Mouse (Mus musculus): ENCODE measurements around the gene Atp13a4. TPM values are rescaled to one million over a fixed set of nuclear protein-coding genes. Genes with fewer than 3 reads are reported as not detected.

Gene Atp13a4
- polyA plus RNA-seq, 1 experiment from 2014 or later = 4.0 TPM

DNA sequence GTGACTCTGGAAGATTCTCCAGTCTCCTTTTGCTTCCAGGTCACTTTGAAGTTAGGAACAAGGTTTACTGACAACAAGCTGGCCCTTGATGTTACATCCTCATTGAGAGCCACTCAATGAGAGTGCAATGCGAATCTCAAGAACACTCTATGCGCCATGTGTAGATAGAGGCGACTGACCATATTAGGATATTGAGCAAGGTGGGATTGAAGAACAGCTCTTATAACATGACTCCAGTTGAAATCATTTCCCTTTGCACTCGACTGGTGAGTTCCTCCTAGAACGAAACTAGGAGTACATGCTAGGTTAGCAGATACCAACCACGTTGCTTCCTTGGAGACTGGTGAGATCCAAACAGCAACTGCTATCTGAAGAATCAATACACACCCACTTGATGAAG is 64.3 kb downstream of the Atp13a4 start:
- no peak for ATAC-seq (ENCODE audit: insufficient number of reproducible peaks, low FRiP score, low TSS enrichment, low read depth)
- no peak overlapping the region for H3K27ac ChIP-seq (replicated peaks)
- no peaks in the 10 kb centered on the region for H3K4me1 ChIP-seq
- H3K9me3 ChIP-seq (replicated peaks) = no peaks in the 10 kb centered on the region
- no peaks in the 10 kb centered on the region for H3K27me3 ChIP-seq
- H3K4me3 ChIP-seq (replicated peaks) = no peak overlapping the region
- 86% methylated on average over 6 of the region's 6 CpGs for WGBS
- H3K36me3 ChIP-seq = no peaks in the 10 kb centered on the region
- H3K9ac ChIP-seq = no peak overlapping the region
- no peak overlapping the region for H3K4me2 ChIP-seq (replicated peaks)

DNA sequence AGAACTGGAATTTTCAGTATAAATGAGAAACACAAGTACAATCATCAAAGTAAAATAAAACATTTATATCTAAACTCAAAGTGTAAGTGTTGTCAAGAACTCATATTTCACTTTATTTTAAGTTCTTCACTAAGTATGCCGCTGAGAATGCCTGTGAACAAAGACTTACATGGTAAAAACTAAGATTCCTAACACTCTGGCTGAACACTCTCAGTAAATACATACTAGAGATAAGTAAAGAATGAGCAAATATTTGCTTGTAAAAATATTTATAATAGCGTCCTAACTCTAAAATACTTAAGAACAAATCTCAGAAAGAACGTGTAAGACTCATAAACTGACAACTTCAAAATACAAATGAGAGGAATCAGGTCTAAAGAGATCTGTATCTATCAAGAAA is 80.9 kb downstream of the Atp13a4 start:
- Histone ChIP-seq H3K27ac (replicated peaks) (no peak overlapping the region), H3K4me3 (replicated peaks) (no peak overlapping the region), H3K4me1 (no peaks in the 10 kb centered on the region), H3K27me3 (no peaks in the 10 kb centered on the region), H3K9me3 (replicated peaks) (no peaks in the 10 kb centered on the region), H3K36me3 (no peaks in the 10 kb centered on the region), H3K4me2 (replicated peaks) (no peak overlapping the region), H3K9ac (no peak overlapping the region)
- WGBS = 73% methylated on average over 3 of the region's 3 CpGs
- ATAC-seq (ENCODE audit: insufficient number of reproducible peaks, low FRiP score, low TSS enrichment, low read depth) = no peak

DNA sequence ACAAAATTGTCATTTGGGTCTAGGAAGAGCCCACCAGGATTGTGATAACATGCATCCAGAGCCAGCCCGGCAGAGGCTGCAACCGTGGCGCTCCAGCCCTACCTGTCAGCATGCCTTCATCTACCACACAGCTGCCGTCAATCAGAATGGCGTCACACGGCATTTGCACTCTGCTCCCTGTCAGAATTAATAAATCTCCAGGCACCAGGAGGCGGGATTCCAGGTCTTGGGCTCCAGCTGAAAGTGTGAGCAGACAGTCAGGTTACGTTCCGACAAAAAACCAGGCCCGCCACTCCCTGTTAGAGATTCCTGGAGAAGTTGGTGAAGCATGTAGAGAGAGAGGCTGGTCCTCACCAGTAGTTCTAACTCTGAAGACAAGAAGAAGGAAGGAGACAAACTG is 85.3 kb downstream of the Atp13a4 start:
- H3K36me3 ChIP-seq = no peaks in the 10 kb centered on the region
- 48% methylated on average over 10 of the region's 10 CpGs for WGBS
- no peaks in the 10 kb centered on the region for H3K4me1 ChIP-seq
- no peak for ATAC-seq (ENCODE audit: insufficient number of reproducible peaks, low FRiP score, low TSS enrichment, low read depth)
- no peaks in the 10 kb centered on the region for H3K9me3 ChIP-seq (replicated peaks)
- H3K4me2 ChIP-seq (replicated peaks) = no peak overlapping the region
- H3K27ac ChIP-seq (replicated peaks) = no peak overlapping the region
- no peaks in the 10 kb centered on the region for H3K27me3 ChIP-seq
- no peak overlapping the region for H3K9ac ChIP-seq
- H3K4me3 ChIP-seq (replicated peaks) = no peak overlapping the region

DNA sequence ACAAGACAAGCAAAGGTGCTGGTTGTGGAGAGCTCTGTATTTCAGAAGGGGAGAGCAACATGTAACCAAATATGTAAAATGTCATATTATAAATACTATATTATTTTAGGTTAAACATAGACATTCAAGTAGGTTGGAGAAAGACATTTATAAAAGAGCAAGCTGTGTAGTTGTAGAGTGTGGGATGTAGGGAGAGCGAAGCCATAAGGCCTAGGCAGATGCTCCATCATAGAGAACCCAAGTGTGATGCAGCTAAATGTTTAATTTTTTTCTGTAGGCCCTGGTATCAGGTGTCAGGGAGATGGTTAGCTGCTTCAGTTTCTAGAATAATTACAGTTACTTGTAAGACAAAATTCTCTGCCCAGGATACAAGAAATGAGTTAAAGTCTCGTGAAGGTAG is 87.8 kb downstream of the Atp13a4 start:
- no peak for ATAC-seq (ENCODE audit: insufficient number of reproducible peaks, low FRiP score, low TSS enrichment, low read depth)
- 82% methylated on average over 2 of the region's 2 CpGs for WGBS
- no peak overlapping the region for H3K4me3 ChIP-seq (replicated peaks)

DNA sequence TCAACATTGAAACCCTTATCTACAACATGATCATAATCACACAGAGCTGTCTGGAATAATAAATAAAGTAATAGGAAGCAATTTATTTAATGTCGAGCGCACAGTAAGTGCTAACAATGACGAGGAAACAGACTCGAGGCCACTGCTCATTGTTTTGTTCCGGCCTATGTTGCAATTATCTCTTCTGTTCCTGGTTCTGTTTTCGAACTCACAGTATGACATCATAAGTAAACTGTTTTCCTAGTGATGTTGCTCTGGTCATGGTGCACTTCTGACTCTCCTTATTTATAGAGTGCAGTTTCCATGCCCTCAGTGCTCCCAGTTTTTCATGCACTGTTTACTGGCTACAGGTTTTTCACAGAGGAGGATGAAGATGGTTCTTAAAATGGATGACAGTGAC is 91.4 kb downstream of the Atp13a4 start:
- no peak for ATAC-seq (ENCODE audit: insufficient number of reproducible peaks, low FRiP score, low TSS enrichment, low read depth)
- H3K36me3 ChIP-seq = no peaks in the 10 kb centered on the region
- WGBS = 62% methylated on average over 6 of the region's 6 CpGs
- no peak overlapping the region for H3K27ac ChIP-seq (replicated peaks)
- H3K4me3 ChIP-seq (replicated peaks) = no peak overlapping the region
- no peak overlapping the region for H3K9ac ChIP-seq
- no peaks in the 10 kb centered on the region for H3K27me3 ChIP-seq
- H3K9me3 ChIP-seq (replicated peaks) = no peaks in the 10 kb centered on the region
- no peak overlapping the region for H3K4me2 ChIP-seq (replicated peaks)
- H3K4me1 ChIP-seq = no peaks in the 10 kb centered on the region

More for the DNA sequence above, 87.8 kb downstream of the Atp13a4 start:
- H3K4me1 ChIP-seq = no peaks in the 10 kb centered on the region
- H3K27ac ChIP-seq (replicated peaks) = no peak overlapping the region
- no peaks in the 10 kb centered on the region for H3K36me3 ChIP-seq
- H3K27me3 ChIP-seq = no peaks in the 10 kb centered on the region
- no peak overlapping the region for H3K4me2 ChIP-seq (replicated peaks)
- no peak overlapping the region for H3K9ac ChIP-seq
- H3K9me3 ChIP-seq (replicated peaks) = no peaks in the 10 kb centered on the region

DNA sequence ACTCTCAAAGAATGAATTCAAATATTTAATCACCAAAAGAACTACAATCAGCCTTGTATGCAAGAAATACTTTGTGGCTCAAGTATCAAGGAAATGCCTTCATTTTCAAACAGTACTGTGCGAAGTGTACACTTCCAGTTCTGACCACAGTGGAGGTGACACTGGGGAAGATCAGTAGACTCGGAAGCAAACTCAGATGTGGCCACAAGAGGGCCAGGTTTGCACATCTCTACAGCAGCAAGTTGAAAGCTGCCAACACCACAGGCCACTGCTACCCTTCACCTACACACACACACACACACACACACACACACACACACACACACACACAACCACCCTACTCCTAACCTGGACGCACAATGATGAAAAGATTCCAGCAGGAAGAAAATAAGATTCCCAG is 93.0 kb downstream of the Atp13a4 start:
- WGBS = 68% methylated on average over 3 of the region's 3 CpGs
- Histone ChIP-seq H3K36me3 (no peaks in the 10 kb centered on the region), H3K27ac (replicated peaks) (no peak overlapping the region), H3K27me3 (no peaks in the 10 kb centered on the region), H3K9me3 (replicated peaks) (no peaks in the 10 kb centered on the region), H3K4me1 (no peaks in the 10 kb centered on the region), H3K4me2 (replicated peaks) (no peak overlapping the region), H3K9ac (no peak overlapping the region), H3K4me3 (replicated peaks) (no peak overlapping the region)
- no peak for ATAC-seq (ENCODE audit: insufficient number of reproducible peaks, low FRiP score, low TSS enrichment, low read depth)

DNA sequence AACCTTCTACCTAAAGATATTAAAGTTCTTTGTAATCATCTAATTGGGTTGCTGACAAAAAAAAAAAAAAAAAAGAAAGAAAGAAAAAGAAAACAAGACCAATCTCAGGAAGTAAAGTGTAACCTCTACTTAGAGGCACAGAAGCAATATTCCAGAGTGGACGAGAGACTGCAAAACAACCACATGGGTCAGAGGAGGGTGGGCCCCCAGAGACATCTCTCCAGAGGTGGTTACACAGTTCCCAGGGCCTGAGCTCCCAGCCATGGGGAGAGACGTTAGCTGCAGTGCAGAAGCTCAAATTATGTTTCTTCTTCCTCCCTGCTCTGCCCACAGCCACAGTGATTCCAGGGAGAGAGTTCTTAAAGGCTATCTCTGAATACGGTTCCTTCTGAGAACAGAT is 102.5 kb downstream of the Atp13a4 start:
- no peak overlapping the region for H3K4me3 ChIP-seq (replicated peaks)
- no peaks in the 10 kb centered on the region for H3K27me3 ChIP-seq
- H3K9me3 ChIP-seq (replicated peaks) = no peaks in the 10 kb centered on the region
- no peak overlapping the region for H3K9ac ChIP-seq
- H3K27ac ChIP-seq (replicated peaks) = no peak overlapping the region
- no peaks in the 10 kb centered on the region for H3K36me3 ChIP-seq
- ATAC-seq (ENCODE audit: insufficient number of reproducible peaks, low FRiP score, low TSS enrichment, low read depth) = no peak
- no peak overlapping the region for H3K4me2 ChIP-seq (replicated peaks)
- H3K4me1 ChIP-seq = no peaks in the 10 kb centered on the region
- 54% methylated on average over 3 of the region's 3 CpGs for WGBS

DNA sequence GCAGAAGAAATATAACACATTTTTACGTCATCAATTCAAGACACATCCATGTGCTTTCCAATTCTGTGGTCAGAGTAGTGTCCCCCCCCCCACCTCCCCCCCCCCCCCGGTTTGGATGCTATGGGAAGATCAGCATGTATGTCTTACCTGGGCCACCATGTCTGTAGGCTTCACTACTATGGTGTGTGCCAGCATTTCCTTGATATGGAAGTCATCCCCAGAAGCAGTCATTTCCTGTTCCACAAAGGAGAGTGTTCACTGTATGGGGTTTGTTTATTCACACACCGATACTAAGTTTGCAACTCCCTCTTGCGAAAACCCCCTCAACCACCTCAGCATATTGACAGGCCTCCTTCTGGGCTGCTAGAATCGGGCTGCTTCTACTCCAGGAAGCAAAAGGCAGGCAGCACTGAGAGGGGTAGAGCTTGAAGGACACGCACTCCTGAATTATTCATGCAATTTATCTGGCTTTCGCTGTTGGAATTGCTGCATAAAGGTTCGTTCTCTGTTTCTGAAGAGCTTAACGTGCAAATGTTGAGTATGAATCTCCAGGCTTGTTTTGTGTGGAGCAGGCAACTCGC is 103.2 kb downstream of the Atp13a4 start:
- ATAC-seq (ENCODE audit: insufficient number of reproducible peaks, low FRiP score, low TSS enrichment, low read depth) = no peak
- Histone ChIP-seq H3K9me3 (replicated peaks) (no peaks in the 10 kb centered on the region), H3K4me1 (no peaks in the 10 kb centered on the region), H3K4me3 (replicated peaks) (no peak overlapping the region), H3K27me3 (no peaks in the 10 kb centered on the region), H3K36me3 (no peaks in the 10 kb centered on the region), H3K4me2 (replicated peaks) (no peak overlapping the region), H3K9ac (no peak overlapping the region), H3K27ac (replicated peaks) (no peak overlapping the region)
- WGBS = 71% methylated on average over 10 of the region's 10 CpGs

DNA sequence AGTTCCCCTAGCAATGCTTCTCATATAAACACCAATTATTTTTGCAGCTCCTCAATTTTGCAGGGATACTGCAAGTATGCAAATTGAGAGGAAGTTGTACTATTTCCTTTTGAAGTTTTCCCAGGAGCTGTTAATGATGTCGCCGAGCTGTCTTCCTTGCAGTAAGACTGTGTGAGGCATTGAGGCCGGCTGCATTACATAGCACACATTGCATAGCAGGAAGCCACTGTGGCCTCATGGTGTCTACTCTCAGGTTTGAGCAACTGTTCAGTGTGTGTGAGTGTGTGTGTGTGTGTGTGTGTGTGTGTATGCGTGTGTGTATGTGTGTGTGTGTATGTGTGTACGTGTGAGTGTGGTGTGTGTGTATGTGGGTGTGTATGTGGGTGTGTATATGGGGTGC is 106.6 kb downstream of the Atp13a4 start:
- Histone ChIP-seq H3K9ac (no peak overlapping the region), H3K27me3 (no peaks in the 10 kb centered on the region), H3K4me1 (no peaks in the 10 kb centered on the region), H3K4me2 (replicated peaks) (no peak overlapping the region), H3K9me3 (replicated peaks) (no peaks in the 10 kb centered on the region), H3K4me3 (replicated peaks) (no peak overlapping the region), H3K27ac (replicated peaks) (no peak overlapping the region), H3K36me3 (no peaks in the 10 kb centered on the region)
- ATAC-seq (ENCODE audit: insufficient number of reproducible peaks, low FRiP score, low TSS enrichment, low read depth) = no peak
- 80% methylated on average over 5 of the region's 5 CpGs for WGBS

DNA sequence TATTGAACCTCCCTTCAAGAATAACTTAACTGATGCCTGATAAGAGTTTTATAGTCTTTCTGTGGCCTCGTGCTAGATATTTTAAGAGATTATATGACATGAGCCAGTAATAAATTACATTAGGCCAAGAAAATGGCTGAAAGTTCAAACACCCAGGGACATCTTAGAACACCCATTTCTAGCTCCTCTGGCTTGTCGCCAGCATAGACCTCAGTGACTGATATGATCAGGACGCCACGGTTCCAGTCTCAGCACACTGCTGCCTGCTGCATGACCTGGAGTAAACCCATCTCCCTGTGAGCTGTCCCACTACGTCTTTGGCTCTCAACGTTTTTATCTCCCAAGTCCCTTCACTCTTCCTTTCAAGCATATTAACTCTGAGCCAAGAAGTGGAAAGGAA is 108.9 kb downstream of the Atp13a4 start:
- Histone ChIP-seq H3K9ac (no peak overlapping the region), H3K36me3 (no peaks in the 10 kb centered on the region), H3K9me3 (replicated peaks) (no peaks in the 10 kb centered on the region), H3K27ac (replicated peaks) (no peak overlapping the region), H3K4me2 (replicated peaks) (no peak overlapping the region), H3K4me1 (no peaks in the 10 kb centered on the region), H3K27me3 (no peaks in the 10 kb centered on the region), H3K4me3 (replicated peaks) (no peak overlapping the region)
- no peak for ATAC-seq (ENCODE audit: insufficient number of reproducible peaks, low FRiP score, low TSS enrichment, low read depth)
- 68% methylated on average over 6 of the region's 6 CpGs for WGBS

DNA sequence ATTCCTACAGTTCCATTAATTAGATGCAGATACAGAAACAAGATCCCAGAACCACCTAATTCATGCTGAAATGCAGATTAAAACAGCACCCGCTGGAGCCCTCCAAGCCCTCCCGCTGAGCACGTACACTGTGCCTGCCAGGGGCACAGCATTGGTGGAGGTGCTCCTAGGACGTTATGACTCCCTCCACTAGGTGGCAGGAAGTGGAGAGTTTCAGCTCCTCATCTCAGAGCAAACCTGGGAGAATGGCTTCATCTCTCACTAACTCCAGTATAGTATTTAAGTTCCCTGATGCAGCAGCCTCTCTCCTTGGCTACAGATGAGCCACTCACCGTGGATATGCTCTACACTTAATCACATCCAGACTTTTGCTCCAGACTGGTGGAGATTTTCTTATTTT is 110.0 kb downstream of the Atp13a4 start:
- no peak for ATAC-seq (ENCODE audit: insufficient number of reproducible peaks, low FRiP score, low TSS enrichment, low read depth)
- Histone ChIP-seq H3K9ac (no peak overlapping the region), H3K4me1 (no peaks in the 10 kb centered on the region), H3K27ac (replicated peaks) (no peak overlapping the region), H3K9me3 (replicated peaks) (no peaks in the 10 kb centered on the region), H3K4me3 (replicated peaks) (no peak overlapping the region), H3K36me3 (no peaks in the 10 kb centered on the region), H3K27me3 (no peaks in the 10 kb centered on the region), H3K4me2 (replicated peaks) (no peak overlapping the region)
- 4% methylated on average over 5 of the region's 5 CpGs for WGBS

DNA sequence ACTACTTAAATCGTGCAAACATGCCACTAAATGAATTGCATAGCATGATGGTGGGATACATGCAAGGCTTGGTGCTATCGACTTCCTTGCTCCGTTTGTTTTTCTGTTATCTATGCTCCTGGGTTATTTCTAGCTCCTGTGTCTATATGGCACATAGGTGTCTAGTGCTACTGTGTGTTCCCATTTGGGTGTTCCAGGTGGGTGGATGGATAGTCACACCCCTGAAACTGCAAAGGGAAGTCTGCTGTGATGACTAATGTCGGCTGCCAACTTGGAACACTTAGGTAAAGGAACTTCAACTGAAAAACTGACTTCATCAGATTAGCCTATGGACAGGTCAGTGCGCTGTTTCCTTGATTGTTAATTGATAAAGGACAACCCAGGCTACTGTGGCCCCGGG is 129.8 kb downstream of the Atp13a4 start:
- Histone ChIP-seq H3K27ac (replicated peaks) (no peak overlapping the region), H3K27me3 (no peaks in the 10 kb centered on the region), H3K4me2 (replicated peaks) (no peak overlapping the region), H3K36me3 (no peaks in the 10 kb centered on the region), H3K4me3 (replicated peaks) (no peak overlapping the region), H3K4me1 (no peaks in the 10 kb centered on the region), H3K9ac (no peak overlapping the region), H3K9me3 (replicated peaks) (no peaks in the 10 kb centered on the region)
- WGBS = 88% methylated on average over 6 of the region's 6 CpGs
- ATAC-seq (ENCODE audit: insufficient number of reproducible peaks, low FRiP score, low TSS enrichment, low read depth) = no peak
